Mouse (Mus musculus) bone marrow, adult 2 months (tissue): ENCODE results near the gene S100a11.

Experiments
- CTCF ChIP-seq: fragments of 200-500 bp; IDR thresholded peaks from 2 replicates; pipeline ENCODE4 v1.5.1; 2011; ENCODE audit warnings: low read length, control low read depth; ENCODE audit not compliant: control insufficient read depth, insufficient read depth
- POLR2A ChIP-seq: fragments of 200-500 bp; IDR thresholded peaks from 2 replicates; pipeline ENCODE4 v1.6.1; 2011; ENCODE audit warnings: low read depth, mild to moderate bottlenecking, control low read depth, low read length, borderline replicate concordance; ENCODE audit not compliant: control insufficient read depth

GRCm38 (mm10) chr3:93511801-93512200, 8.5 kb upstream of the S100a11 start:
- no peak for TF ChIP-seq CTCF
- TF ChIP-seq POLR2A = no peak
